Mouse (Mus musculus) midbrain, embryonic 11.5 days (tissue): ENCODE measurements around the gene Bicc1. TPM values are rescaled to one million over a fixed set of nuclear protein-coding genes. Genes with fewer than 3 reads are reported as not detected.
A peak's percentile ranks its signal among the peaks of the same experiment; 100 is the strongest.

ENCODE experiments used
- ATAC-seq: fragments of 200-750 bp; cut with Nextera tagmentation; 2 replicates; pipeline ENCODE4 v1.8.0; 2017; ENCODE audit warnings: moderate TSS enrichment, moderate library complexity; ENCODE audit not compliant: low FRiP score
- DNase-seq: peaks from one replicate; pipeline ENCODE4 v3.0.0; 2015; ENCODE audit warnings: low spot score; ENCODE audit errors: missing footprints
- H3K27ac ChIP-seq: fragments of 300-500 bp; sonication (generic); 2 replicates; pipeline ENCODE4 v1.5.1; 2014; ENCODE audit warnings: low read depth, low read length
- H3K27me3 ChIP-seq: fragments of 300-500 bp; sonication (generic); 2 replicates; pipeline ENCODE4 v1.6.1; 2014; ENCODE audit warnings: mild to moderate bottlenecking, low read length, moderate library complexity, mixed read lengths; ENCODE audit not compliant: control insufficient read depth, insufficient read depth
- H3K36me3 ChIP-seq: fragments of 300-500 bp; sonication (generic); 2 replicates; pipeline ENCODE4 v1.6.1; 2014; ENCODE audit warnings: mild to moderate bottlenecking, low read length, moderate library complexity, mixed read lengths; ENCODE audit not compliant: control insufficient read depth, insufficient read depth
- H3K4me1 ChIP-seq: fragments of 300-500 bp; sonication (generic); 2 replicates; pipeline ENCODE4 v1.6.1; 2014; ENCODE audit warnings: low read length; ENCODE audit not compliant: control insufficient read depth, insufficient read depth
- H3K4me2 ChIP-seq: fragments of 300-500 bp; sonication (generic); 2 replicates; pipeline ENCODE4 v1.6.1; 2014; ENCODE audit warnings: mild to moderate bottlenecking, moderate library complexity
- H3K4me3 ChIP-seq: fragments of 300-500 bp; sonication (generic); 2 replicates; pipeline ENCODE4 v1.5.1; 2014; ENCODE audit warnings: low read depth, low read length
- H3K9ac ChIP-seq: fragments of 300-500 bp; sonication (generic); 2 replicates; pipeline ENCODE4 v1.6.1; 2014; ENCODE audit warnings: low read length
- H3K9me3 ChIP-seq: fragments of 300-500 bp; sonication (generic); 2 replicates; pipeline ENCODE4 v1.6.1; 2016; ENCODE audit warnings: low read length; ENCODE audit not compliant: control insufficient read depth
- WGBS: fragments of 180-500 bp; shearing (Covaris S2); extraction: QIAGEN DNeasy Blood & Tissue Kit; methylation state at CpG from one replicate; pipeline ENCODE4 v1.1.7; 2014; 5-methylcytosine and 5-hydroxymethylcytosine counted together
- polyA plus RNA-seq: library from polyadenylated mRNA; unstranded; fragments of >200 nt; fragmentation: Nextera tagmentation; extraction: Ambion mirVana; gene quantifications from 2 replicates; pipeline ENCODE4 v1.2.1, GENCODE M21; 2014

Gene Bicc1
- polyA plus RNA-seq, 1 experiment from 2014 or later, result 9.2 TPM

- Histone ChIP-seq H3K27ac (no peak overlapping the region), H3K36me3 (no peaks in the 10 kb centered on the region), H3K27me3 (no peaks in the 10 kb centered on the region), H3K4me3 (no peak overlapping the region), H3K9me3 (no peaks in the 10 kb centered on the region), H3K4me1 (peaks cover 2% of the 10 kb centered on the region; the same call in 1 of the 2 replicates), H3K4me2 (no peak overlapping the region), H3K9ac (no peak overlapping the region)
- DNase-seq (no peak), ATAC-seq (peak; percentile 66)
- WGBS, result 67% methylated on average over 8 of the region's 8 CpGs
Observed at GRCm38 (mm10) chr10:71100815-71101499, 58.5 kb downstream of the Bicc1 start.

GRCm38 (mm10) chr10:71094707-71095254 is 64.7 kb downstream of the Bicc1 start:
- H3K27me3 ChIP-seq, result no peaks in the 10 kb centered on the region
- H3K9ac ChIP-seq, result no peak overlapping the region
- no peak overlapping the region for H3K27ac ChIP-seq
- no peak overlapping the region for H3K4me3 ChIP-seq
- no peaks in the 10 kb centered on the region for H3K9me3 ChIP-seq
- H3K4me1 ChIP-seq, result no peaks in the 10 kb centered on the region
- ATAC-seq, result no peak
- H3K36me3 ChIP-seq, result no peaks in the 10 kb centered on the region
- DNase-seq, result peak; percentile 10
- H3K4me2 ChIP-seq, result no peak overlapping the region
- WGBS, result 92% methylated on average over 8 of the region's 8 CpGs

GRCm38 (mm10) chr10:71093312-71093711 is 66.2 kb downstream of the Bicc1 start:
- WGBS, result 94% methylated on average over 2 of the region's 2 CpGs
- Histone ChIP-seq H3K27me3 (no peaks in the 10 kb centered on the region), H3K27ac (no peak overlapping the region), H3K4me3 (no peak overlapping the region), H3K9me3 (no peaks in the 10 kb centered on the region), H3K4me1 (no peaks in the 10 kb centered on the region), H3K36me3 (no peaks in the 10 kb centered on the region), H3K4me2 (no peak overlapping the region), H3K9ac (no peak overlapping the region)
- no peak for ATAC-seq
- DNase-seq, result no peak

GRCm38 (mm10) chr10:71087359-71087716 is 72.2 kb downstream of the Bicc1 start:
- DNase-seq (peak; percentile 6), ATAC-seq (no peak)
- Histone ChIP-seq H3K27me3 (no peaks in the 10 kb centered on the region), H3K4me3 (no peak overlapping the region), H3K9ac (no peak overlapping the region), H3K27ac (no peak overlapping the region), H3K4me1 (no peaks in the 10 kb centered on the region), H3K4me2 (no peak overlapping the region), H3K36me3 (no peaks in the 10 kb centered on the region), H3K9me3 (no peaks in the 10 kb centered on the region)
- WGBS, result 90% methylated on average over 4 of the region's 4 CpGs

- no peaks in the 10 kb centered on the region for H3K27me3 ChIP-seq
- WGBS, result 85% methylated on average over 4 of the region's 4 CpGs
Observed at GRCm38 (mm10) chr10:71086571-71087358, 72.7 kb downstream of the Bicc1 start.

GRCm38 (mm10) chr10:71082986-71083385 is 76.5 kb downstream of the Bicc1 start:
- H3K4me2 ChIP-seq, result no peak overlapping the region
- H3K9me3 ChIP-seq, result no peaks in the 10 kb centered on the region
- no peak overlapping the region for H3K27ac ChIP-seq
- 81% methylated on average over 6 of the region's 6 CpGs for WGBS
- no peak for ATAC-seq
- H3K4me3 ChIP-seq, result no peak overlapping the region
- no peaks in the 10 kb centered on the region for H3K4me1 ChIP-seq
- no peaks in the 10 kb centered on the region for H3K36me3 ChIP-seq
- H3K9ac ChIP-seq, result no peak overlapping the region
- no peaks in the 10 kb centered on the region for H3K27me3 ChIP-seq
- peak; percentile 77 for DNase-seq

More at GRCm38 (mm10) chr10:71086571-71087358, 72.7 kb downstream of the Bicc1 start:
- Histone ChIP-seq H3K9ac (no peak overlapping the region), H3K27ac (no peak overlapping the region), H3K9me3 (no peaks in the 10 kb centered on the region), H3K4me3 (no peak overlapping the region), H3K4me1 (no peaks in the 10 kb centered on the region), H3K4me2 (no peak overlapping the region), H3K36me3 (no peaks in the 10 kb centered on the region)
- DNase-seq (peak; percentile 73), ATAC-seq (no peak)

GRCm38 (mm10) chr10:71078856-71079255 is 80.6 kb downstream of the Bicc1 start:
- no peak overlapping the region for H3K9ac ChIP-seq
- ATAC-seq (no peak), DNase-seq (peak; percentile 61)
- H3K9me3 ChIP-seq, result no peaks in the 10 kb centered on the region
- H3K36me3 ChIP-seq, result no peaks in the 10 kb centered on the region
- H3K4me1 ChIP-seq, result no peaks in the 10 kb centered on the region
- whole genome bisulfite sequencing, result 94% methylated on average over 5 of the region's 5 CpGs
- no peaks in the 10 kb centered on the region for H3K27me3 ChIP-seq
- H3K4me3 ChIP-seq, result no peak overlapping the region
- H3K4me2 ChIP-seq, result no peak overlapping the region
- H3K27ac ChIP-seq, result no peak overlapping the region

GRCm38 (mm10) chr10:71065009-71065408 is 94.5 kb downstream of the Bicc1 start:
- H3K4me1 ChIP-seq, result no peaks in the 10 kb centered on the region
- H3K27me3 ChIP-seq, result no peaks in the 10 kb centered on the region
- no peak overlapping the region for H3K9ac ChIP-seq
- H3K4me3 ChIP-seq, result no peak overlapping the region
- H3K36me3 ChIP-seq, result no peaks in the 10 kb centered on the region
- DNase-seq (no peak), ATAC-seq (no peak)
- WGBS, result 79% methylated on average over 4 of the region's 4 CpGs
- H3K27ac ChIP-seq, result no peak overlapping the region
- H3K4me2 ChIP-seq, result no peak overlapping the region
- H3K9me3 ChIP-seq, result no peaks in the 10 kb centered on the region

- ATAC-seq (no peak), DNase-seq (no peak)
- Histone ChIP-seq H3K27me3 (no peaks in the 10 kb centered on the region), H3K9ac (no peak overlapping the region), H3K27ac (no peak overlapping the region), H3K4me1 (no peaks in the 10 kb centered on the region), H3K36me3 (no peaks in the 10 kb centered on the region), H3K9me3 (no peaks in the 10 kb centered on the region), H3K4me2 (no peak overlapping the region), H3K4me3 (no peak overlapping the region)
- 94% methylated on average over 6 of the region's 6 CpGs for WGBS
Observed at GRCm38 (mm10) chr10:71064576-71064975, 94.9 kb downstream of the Bicc1 start.
